Mouse (Mus musculus): ENCODE results near the gene Mlst8. TPM values are rescaled to one million over a fixed set of nuclear protein-coding genes. Genes with fewer than 3 reads are reported as not detected.

Mlst8 gene
- polyA plus RNA-seq, 1 experiment from 2014 or later, result 26.0 TPM

- Histone ChIP-seq H3K9me3 (ENCODE audit: control insufficient read depth, low read length) (no peaks in the 10 kb centered on the region), H3K36me3 (ENCODE audit: control insufficient read depth, insufficient read depth, low read length) (no peaks in the 10 kb centered on the region), H3K9ac (ENCODE audit: low read depth, low read length) (no peak overlapping the region), H3K4me1 (ENCODE audit: control insufficient read depth, insufficient read depth, low read length) (no peaks in the 10 kb centered on the region), H3K27me3 (replicated peaks; ENCODE audit: control insufficient read depth, insufficient read depth, low read length) (peaks cover 5% of the 10 kb centered on the region; the same call in 1 of the 2 replicates), H3K4me3 (ENCODE audit: low read length) (no peak overlapping the region), H3K27ac (ENCODE audit: low read length) (no peak overlapping the region), H3K4me2 (ENCODE audit: low read depth, low read length) (no peak overlapping the region)
- ATAC-seq, result peak; percentile 39; the same call in 1 of the 2 replicates
- 35% methylated on average over 2 of the region's 2 CpGs for WGBS
These were observed 15.9 kb upstream of the Mlst8 start for GRCm38 (mm10) chr17:24494627-24495335.

DNA sequence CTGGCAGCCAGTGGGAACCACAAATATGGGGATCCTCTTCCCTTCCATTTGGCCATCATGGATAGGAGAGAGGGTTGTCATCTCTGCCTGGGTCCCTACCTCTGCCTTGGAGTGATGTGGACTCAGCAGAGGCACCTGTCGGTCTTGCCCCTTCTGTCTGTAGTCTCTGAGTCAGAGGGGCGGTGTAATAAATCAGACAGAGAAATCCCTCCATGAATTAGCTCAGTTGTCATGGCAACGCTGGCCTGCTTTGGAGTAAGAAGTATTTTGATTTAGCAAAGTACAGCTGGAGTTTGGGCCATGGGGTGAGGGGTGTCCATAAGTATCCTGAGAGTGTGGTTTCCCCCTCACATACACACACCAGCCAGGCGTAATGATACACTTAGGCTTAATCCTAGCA is 11.5 kb upstream of the Mlst8 start:
- Histone ChIP-seq H3K4me2 (ENCODE audit: low read depth, low read length) (no peak overlapping the region), H3K9me3 (ENCODE audit: control insufficient read depth, low read length) (no peaks in the 10 kb centered on the region), H3K27ac (ENCODE audit: low read length) (no peak overlapping the region), H3K9ac (ENCODE audit: low read depth, low read length) (no peak overlapping the region), H3K27me3 (replicated peaks; ENCODE audit: control insufficient read depth, insufficient read depth, low read length) (peaks cover 21% of the 10 kb centered on the region), H3K36me3 (ENCODE audit: control insufficient read depth, insufficient read depth, low read length) (no peaks in the 10 kb centered on the region), H3K4me1 (ENCODE audit: control insufficient read depth, insufficient read depth, low read length) (peaks cover 15% of the 10 kb centered on the region), H3K4me3 (ENCODE audit: low read length) (no peak overlapping the region)
- ATAC-seq, result no peak
- 79% methylated on average over 4 of the region's 4 CpGs for WGBS

DNA sequence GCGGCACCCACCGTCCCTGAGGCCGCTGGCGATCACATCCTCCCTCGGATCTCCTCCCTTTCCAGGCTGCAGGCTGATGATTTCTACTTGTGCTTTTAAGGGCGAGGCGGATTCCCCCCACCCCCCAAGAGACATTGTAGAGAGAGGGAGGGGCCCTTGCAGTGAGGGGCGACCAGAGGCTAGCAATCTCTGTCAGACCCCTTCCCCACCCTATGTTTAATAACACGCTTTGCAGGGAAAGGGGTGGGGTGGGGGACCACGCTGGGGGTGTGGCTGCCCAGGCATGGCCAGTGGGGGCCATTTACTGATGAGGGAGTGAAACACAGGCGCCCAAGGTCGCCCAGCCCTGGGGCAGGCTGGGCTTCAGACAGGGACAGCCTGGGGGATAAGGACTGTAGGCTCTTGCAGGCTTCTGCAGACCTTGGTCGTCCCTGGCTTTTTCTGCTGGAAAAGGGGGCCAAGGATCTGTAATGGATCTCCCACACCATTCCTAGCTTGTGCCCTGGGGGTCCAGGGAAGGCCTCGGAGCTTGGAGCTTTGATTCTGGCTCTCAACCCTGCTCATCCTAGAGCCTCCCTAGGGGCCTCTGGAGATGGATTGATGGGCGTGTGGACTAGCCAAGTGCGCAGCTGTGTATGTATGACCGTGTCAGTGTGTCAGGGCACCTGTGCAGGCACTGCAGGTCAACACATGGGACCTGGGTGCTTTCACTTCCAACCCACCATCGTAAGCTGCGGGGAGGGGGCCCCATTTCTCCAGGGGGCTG is 10.6 kb upstream of the Mlst8 start:
- H3K27ac ChIP-seq (ENCODE audit: low read length), result no peak overlapping the region
- H3K4me2 ChIP-seq (ENCODE audit: low read depth, low read length), result peak overlapping the region; percentile 100
- H3K9me3 ChIP-seq (ENCODE audit: control insufficient read depth, low read length), result no peaks in the 10 kb centered on the region
- H3K27me3 ChIP-seq (replicated peaks; ENCODE audit: control insufficient read depth, insufficient read depth, low read length), result peaks cover 22% of the 10 kb centered on the region
- H3K4me3 ChIP-seq (ENCODE audit: low read length), result peak overlapping the region; percentile 71
- 23% methylated on average over 19 of the region's 19 CpGs for WGBS
- H3K4me1 ChIP-seq (ENCODE audit: control insufficient read depth, insufficient read depth, low read length), result peaks cover 17% of the 10 kb centered on the region
- ATAC-seq, result peak; percentile 30; the same call in 1 of the 2 replicates
- no peaks in the 10 kb centered on the region for H3K36me3 ChIP-seq (ENCODE audit: control insufficient read depth, insufficient read depth, low read length)
- H3K9ac ChIP-seq (ENCODE audit: low read depth, low read length), result peak overlapping the region; percentile 71

- peak overlapping the region; percentile 28; the same call in 1 of the 2 replicates for H3K27ac ChIP-seq (ENCODE audit: low read length)
- peak overlapping the region; percentile 100 for H3K4me2 ChIP-seq (ENCODE audit: low read depth, low read length)
- H3K36me3 ChIP-seq (ENCODE audit: control insufficient read depth, insufficient read depth, low read length), result no peaks in the 10 kb centered on the region
- peaks cover 22% of the 10 kb centered on the region for H3K27me3 ChIP-seq (replicated peaks; ENCODE audit: control insufficient read depth, insufficient read depth, low read length)
- peak overlapping the region; percentile 71 for H3K4me3 ChIP-seq (ENCODE audit: low read length)
- peak; percentile 68 for ATAC-seq
- H3K9ac ChIP-seq (ENCODE audit: low read depth, low read length), result peak overlapping the region; percentile 71
- no peaks in the 10 kb centered on the region for H3K9me3 ChIP-seq (ENCODE audit: control insufficient read depth, low read length)
- H3K4me1 ChIP-seq (ENCODE audit: control insufficient read depth, insufficient read depth, low read length), result peaks cover 17% of the 10 kb centered on the region
- under 1% methylated on average over 69 of the region's 81 CpGs for WGBS
These were observed 9.9 kb upstream of the Mlst8 start for GRCm38 (mm10) chr17:24488662-24489264.

DNA sequence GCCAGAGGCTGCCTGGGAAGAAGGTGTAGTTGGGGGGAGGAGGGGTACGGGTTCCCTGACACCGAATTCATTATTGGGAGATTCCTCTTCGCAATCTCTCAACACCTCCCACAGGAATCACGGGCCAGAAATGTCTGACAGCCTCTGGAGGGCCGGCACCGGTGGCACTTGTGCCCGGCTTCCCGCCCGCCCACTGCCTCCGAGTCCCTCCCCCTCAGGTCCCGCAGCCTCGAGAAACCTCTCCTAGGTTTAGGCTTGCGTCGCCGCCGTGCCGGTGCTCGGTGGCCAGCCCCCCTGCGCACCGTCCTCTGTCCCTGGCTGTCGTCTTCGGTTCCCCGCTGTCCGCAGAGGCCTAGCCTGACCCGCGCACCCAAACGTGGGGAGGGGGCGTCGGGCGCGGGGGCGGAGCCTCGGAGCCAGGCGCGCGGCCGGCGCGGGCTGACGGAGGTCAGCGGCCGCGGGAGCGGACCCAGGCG is 9.3 kb upstream of the Mlst8 start, which contains the start of gene Caskin1:
TSS of gene Caskin1 (plus strand) at position 416 of the 476 bp plus-strand sequence.
- ATAC-seq, result peak; percentile 52
- Histone ChIP-seq H3K27ac (ENCODE audit: low read length) (peak within 1 kb of the TSS; percentile 28; the same call in 1 of the 2 replicates), H3K36me3 (ENCODE audit: control insufficient read depth, insufficient read depth, low read length) (no peaks in the 10 kb centered on the region), H3K27me3 (replicated peaks; ENCODE audit: control insufficient read depth, insufficient read depth, low read length) (peaks cover 22% of the 10 kb centered on the region), H3K4me2 (ENCODE audit: low read depth, low read length) (peak within 1 kb of the TSS; percentile 100), H3K4me3 (ENCODE audit: low read length) (peak within 1 kb of the TSS; percentile 71), H3K9ac (ENCODE audit: low read depth, low read length) (peak within 1 kb of the TSS; percentile 71), H3K9me3 (ENCODE audit: control insufficient read depth, low read length) (no peaks in the 10 kb centered on the region), H3K4me1 (ENCODE audit: control insufficient read depth, insufficient read depth, low read length) (peaks cover 17% of the 10 kb centered on the region)
- WGBS, result under 1% methylated on average over 27 of the region's 45 CpGs

GRCm38 (mm10) chr17:24485090-24485860 is 6.4 kb upstream of the Mlst8 start:
- Histone ChIP-seq H3K4me2 (ENCODE audit: low read depth, low read length) (no peak overlapping the region), H3K36me3 (ENCODE audit: control insufficient read depth, insufficient read depth, low read length) (no peaks in the 10 kb centered on the region), H3K4me3 (ENCODE audit: low read length) (no peak overlapping the region), H3K4me1 (ENCODE audit: control insufficient read depth, insufficient read depth, low read length) (peaks cover 21% of the 10 kb centered on the region), H3K27me3 (replicated peaks; ENCODE audit: control insufficient read depth, insufficient read depth, low read length) (peaks cover 22% of the 10 kb centered on the region), H3K27ac (ENCODE audit: low read length) (no peak overlapping the region), H3K9me3 (ENCODE audit: control insufficient read depth, low read length) (no peaks in the 10 kb centered on the region), H3K9ac (ENCODE audit: low read depth, low read length) (peak overlapping the region; percentile 37; the same call in 1 of the 2 replicates)
- 56% methylated on average over 11 of the region's 11 CpGs for WGBS
- ATAC-seq, result no peak

DNA sequence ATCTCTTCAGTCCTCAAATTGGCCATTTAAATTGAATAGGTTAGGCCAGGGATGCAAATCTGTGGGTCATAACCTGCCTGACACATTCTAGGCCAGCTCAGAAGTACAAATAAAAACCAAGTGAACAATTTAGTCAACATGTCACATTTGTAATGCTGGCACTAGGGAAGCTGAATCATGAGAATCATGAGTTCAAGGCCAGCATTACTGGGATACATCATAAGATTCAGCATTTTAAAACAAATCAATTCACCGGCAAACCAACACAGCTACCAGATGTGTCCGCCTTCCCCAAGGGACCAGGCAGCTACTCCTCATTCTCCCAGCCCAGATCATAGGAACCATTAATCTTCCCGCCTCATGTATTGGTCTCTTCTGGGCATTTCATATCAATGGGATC is 4.6 kb upstream of the Mlst8 start:
- ATAC-seq, result no peak
- peaks cover 15% of the 10 kb centered on the region for H3K27me3 ChIP-seq (replicated peaks; ENCODE audit: control insufficient read depth, insufficient read depth, low read length)

DNA sequence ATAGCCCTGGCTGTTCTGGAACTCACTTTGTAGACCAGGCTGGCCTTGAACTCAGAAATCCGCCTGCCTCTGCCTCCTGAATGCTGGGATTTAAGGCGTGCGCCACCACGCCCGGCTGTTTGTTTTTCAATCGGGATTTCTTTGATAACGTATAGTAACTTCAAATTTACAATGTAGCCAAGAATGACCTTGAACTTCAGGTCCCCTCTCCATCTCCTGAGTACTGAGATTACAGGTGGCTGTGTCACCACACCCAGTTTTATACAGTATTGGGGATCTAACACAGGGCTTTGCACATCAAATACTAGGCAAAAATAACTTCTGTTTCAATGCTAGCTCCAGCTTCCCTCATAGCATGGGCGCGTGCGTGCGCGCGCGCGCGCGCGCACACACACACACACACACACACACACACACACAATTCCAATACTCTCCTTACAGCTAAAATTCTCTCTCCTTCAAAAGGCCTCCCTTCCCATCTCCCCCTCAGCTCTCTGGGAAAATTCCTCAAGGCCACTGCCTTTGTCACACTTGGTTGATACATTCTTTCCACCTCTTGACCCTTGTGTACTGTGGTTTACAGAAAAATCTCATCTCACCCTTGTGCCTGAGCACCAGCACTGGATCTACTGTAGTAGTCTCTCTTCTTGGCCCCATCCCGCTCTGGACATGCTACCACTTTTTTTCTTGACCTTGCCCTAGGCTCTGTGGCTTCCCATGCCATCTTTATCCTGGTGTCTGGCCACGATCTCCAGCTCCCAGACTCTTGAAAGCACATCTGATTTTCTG is 2.3 kb upstream of the Mlst8 start:
- peaks cover 9% of the 10 kb centered on the region for H3K36me3 ChIP-seq (ENCODE audit: control insufficient read depth, insufficient read depth, low read length)

More for the DNA sequence above, 4.6 kb upstream of the Mlst8 start:
- Histone ChIP-seq H3K4me2 (ENCODE audit: low read depth, low read length) (no peak overlapping the region), H3K4me3 (ENCODE audit: low read length) (no peak overlapping the region), H3K4me1 (ENCODE audit: control insufficient read depth, insufficient read depth, low read length) (peaks cover 19% of the 10 kb centered on the region), H3K27ac (ENCODE audit: low read length) (no peak overlapping the region), H3K9ac (ENCODE audit: low read depth, low read length) (no peak overlapping the region), H3K9me3 (ENCODE audit: control insufficient read depth, low read length) (no peaks in the 10 kb centered on the region), H3K36me3 (ENCODE audit: control insufficient read depth, insufficient read depth, low read length) (no peaks in the 10 kb centered on the region)
- WGBS, result 85% methylated on average over 3 of the region's 3 CpGs

More for the DNA sequence above, 2.3 kb upstream of the Mlst8 start:
- Histone ChIP-seq H3K9me3 (ENCODE audit: control insufficient read depth, low read length) (no peaks in the 10 kb centered on the region), H3K9ac (ENCODE audit: low read depth, low read length) (no peak overlapping the region; the same call in 1 of the 2 replicates), H3K4me1 (ENCODE audit: control insufficient read depth, insufficient read depth, low read length) (peaks cover 18% of the 10 kb centered on the region), H3K4me2 (ENCODE audit: low read depth, low read length) (no peak overlapping the region), H3K27me3 (replicated peaks; ENCODE audit: control insufficient read depth, insufficient read depth, low read length) (0 out of 2 replicates have a peak, but pooled peaks cover 2% of the 10 kb centered on the region), H3K4me3 (ENCODE audit: low read length) (no peak overlapping the region), H3K27ac (ENCODE audit: low read length) (no peak overlapping the region)
- ATAC-seq, result no peak
- 89% methylated on average over 20 of the region's 20 CpGs for WGBS
